Mouse (Mus musculus): ENCODE measurements around the gene Sycp2l. TPM values are rescaled to one million over a fixed set of nuclear protein-coding genes. Genes with fewer than 3 reads are reported as not detected.

Gene Sycp2l
- polyA plus RNA-seq, 1 experiment from 2014 or later, result 0.30 TPM

GRCm38 (mm10) chr13:41084521-41084920, 29.6 kb upstream of the Sycp2l start:
- DNase-seq (ENCODE audit: low spot score), result no peak
- Histone ChIP-seq H3K9ac (ENCODE audit: low read length) (no peak overlapping the region), H3K27me3 (replicated peaks; ENCODE audit: control insufficient read depth, insufficient read depth, low read length) (no peaks in the 10 kb centered on the region), H3K27ac (ENCODE audit: low read depth) (no peak overlapping the region), H3K4me2 (ENCODE audit: low read length) (no peak overlapping the region), H3K4me3 (ENCODE audit: low read depth, low read length) (no peak overlapping the region), H3K4me1 (replicated peaks; ENCODE audit: control insufficient read depth, insufficient read depth, low read length) (no peaks in the 10 kb centered on the region), H3K36me3 (ENCODE audit: control insufficient read depth, insufficient read depth, low read length) (no peaks in the 10 kb centered on the region), H3K9me3 (ENCODE audit: control insufficient read depth, low read length) (no peaks in the 10 kb centered on the region)
- ATAC-seq (replicated peaks; ENCODE audit: low FRiP score, low TSS enrichment, low read depth), result no peak
- WGBS, result 84% methylated on average over 3 of the region's 3 CpGs

- H3K4me1 ChIP-seq (replicated peaks; ENCODE audit: control insufficient read depth, insufficient read depth, low read length), result no peaks in the 10 kb centered on the region
- WGBS, result 23% methylated on average over 2 of the region's 2 CpGs
- H3K27ac ChIP-seq (ENCODE audit: low read depth), result no peak overlapping the region
- no peak overlapping the region for H3K9ac ChIP-seq (ENCODE audit: low read length)
- no peaks in the 10 kb centered on the region for H3K36me3 ChIP-seq (ENCODE audit: control insufficient read depth, insufficient read depth, low read length)
- no peak overlapping the region for H3K4me2 ChIP-seq (ENCODE audit: low read length)
- DNase-seq (ENCODE audit: low spot score), result no peak
- H3K9me3 ChIP-seq (ENCODE audit: control insufficient read depth, low read length), result no peaks in the 10 kb centered on the region
- no peaks in the 10 kb centered on the region for H3K27me3 ChIP-seq (replicated peaks; ENCODE audit: control insufficient read depth, insufficient read depth, low read length)
- H3K4me3 ChIP-seq (ENCODE audit: low read depth, low read length), result no peak overlapping the region
- no peak for ATAC-seq (replicated peaks; ENCODE audit: low FRiP score, low TSS enrichment, low read depth)
Observed at GRCm38 (mm10) chr13:41085140-41085539, 29.0 kb upstream of the Sycp2l start.

- H3K9me3 ChIP-seq (ENCODE audit: control insufficient read depth, low read length), result no peaks in the 10 kb centered on the region
- DNase-seq (ENCODE audit: low spot score) (no peak), ATAC-seq (replicated peaks; ENCODE audit: low FRiP score, low TSS enrichment, low read depth) (no peak)
- no peak overlapping the region for H3K9ac ChIP-seq (ENCODE audit: low read length)
- no peaks in the 10 kb centered on the region for H3K36me3 ChIP-seq (ENCODE audit: control insufficient read depth, insufficient read depth, low read length)
- no peaks in the 10 kb centered on the region for H3K27me3 ChIP-seq (replicated peaks; ENCODE audit: control insufficient read depth, insufficient read depth, low read length)
- no peak overlapping the region for H3K4me2 ChIP-seq (ENCODE audit: low read length)
- no peak overlapping the region for H3K4me3 ChIP-seq (ENCODE audit: low read depth, low read length)
- H3K4me1 ChIP-seq (replicated peaks; ENCODE audit: control insufficient read depth, insufficient read depth, low read length), result no peaks in the 10 kb centered on the region
- no peak overlapping the region for H3K27ac ChIP-seq (ENCODE audit: low read depth)
Observed at GRCm38 (mm10) chr13:41088746-41089145, 25.4 kb upstream of the Sycp2l start.

GRCm38 (mm10) chr13:41091271-41091670, 22.8 kb upstream of the Sycp2l start:
- DNase-seq (ENCODE audit: low spot score) (no peak), ATAC-seq (replicated peaks; ENCODE audit: low FRiP score, low TSS enrichment, low read depth) (no peak)
- Histone ChIP-seq H3K27me3 (replicated peaks; ENCODE audit: control insufficient read depth, insufficient read depth, low read length) (no peaks in the 10 kb centered on the region), H3K9ac (ENCODE audit: low read length) (no peak overlapping the region), H3K27ac (ENCODE audit: low read depth) (no peak overlapping the region), H3K4me2 (ENCODE audit: low read length) (no peak overlapping the region), H3K9me3 (ENCODE audit: control insufficient read depth, low read length) (no peaks in the 10 kb centered on the region), H3K36me3 (ENCODE audit: control insufficient read depth, insufficient read depth, low read length) (no peaks in the 10 kb centered on the region), H3K4me3 (ENCODE audit: low read depth, low read length) (no peak overlapping the region), H3K4me1 (replicated peaks; ENCODE audit: control insufficient read depth, insufficient read depth, low read length) (no peaks in the 10 kb centered on the region)
- 21% methylated on average over 10 of the region's 10 CpGs for WGBS

GRCm38 (mm10) chr13:41094160-41094559, 19.9 kb upstream of the Sycp2l start:
- no peak overlapping the region for H3K27ac ChIP-seq (ENCODE audit: low read depth)
- no peaks in the 10 kb centered on the region for H3K9me3 ChIP-seq (ENCODE audit: control insufficient read depth, low read length)
- H3K36me3 ChIP-seq (ENCODE audit: control insufficient read depth, insufficient read depth, low read length), result no peaks in the 10 kb centered on the region
- H3K9ac ChIP-seq (ENCODE audit: low read length), result no peak overlapping the region
- DNase-seq (ENCODE audit: low spot score) (no peak), ATAC-seq (replicated peaks; ENCODE audit: low FRiP score, low TSS enrichment, low read depth) (no peak)
- no peak overlapping the region for H3K4me2 ChIP-seq (ENCODE audit: low read length)
- H3K4me3 ChIP-seq (ENCODE audit: low read depth, low read length), result no peak overlapping the region
- WGBS, result 84% methylated on average over 10 of the region's 10 CpGs
- no peaks in the 10 kb centered on the region for H3K27me3 ChIP-seq (replicated peaks; ENCODE audit: control insufficient read depth, insufficient read depth, low read length)
- no peaks in the 10 kb centered on the region for H3K4me1 ChIP-seq (replicated peaks; ENCODE audit: control insufficient read depth, insufficient read depth, low read length)

GRCm38 (mm10) chr13:41097324-41098058, 16.6 kb upstream of the Sycp2l start:
- no peak for DNase-seq (ENCODE audit: low spot score)
- Histone ChIP-seq H3K4me2 (ENCODE audit: low read length) (no peak overlapping the region), H3K4me1 (replicated peaks; ENCODE audit: control insufficient read depth, insufficient read depth, low read length) (no peaks in the 10 kb centered on the region), H3K4me3 (ENCODE audit: low read depth, low read length) (no peak overlapping the region), H3K27me3 (replicated peaks; ENCODE audit: control insufficient read depth, insufficient read depth, low read length) (no peaks in the 10 kb centered on the region), H3K36me3 (ENCODE audit: control insufficient read depth, insufficient read depth, low read length) (no peaks in the 10 kb centered on the region), H3K27ac (ENCODE audit: low read depth) (no peak overlapping the region), H3K9ac (ENCODE audit: low read length) (no peak overlapping the region), H3K9me3 (ENCODE audit: control insufficient read depth, low read length) (no peaks in the 10 kb centered on the region)
- ATAC-seq (replicated peaks; ENCODE audit: low FRiP score, low TSS enrichment, low read depth), result no peak
- 53% methylated on average over 16 of the region's 16 CpGs for WGBS

- no peak overlapping the region for H3K9ac ChIP-seq (ENCODE audit: low read length)
- H3K36me3 ChIP-seq (ENCODE audit: control insufficient read depth, insufficient read depth, low read length), result no peaks in the 10 kb centered on the region
- ATAC-seq (replicated peaks; ENCODE audit: low FRiP score, low TSS enrichment, low read depth) (no peak), DNase-seq (ENCODE audit: low spot score) (no peak)
- 88% methylated on average over 15 of the region's 15 CpGs for WGBS
- H3K9me3 ChIP-seq (ENCODE audit: control insufficient read depth, low read length), result no peaks in the 10 kb centered on the region
- no peak overlapping the region for H3K4me2 ChIP-seq (ENCODE audit: low read length)
- H3K4me3 ChIP-seq (ENCODE audit: low read depth, low read length), result no peak overlapping the region
- H3K4me1 ChIP-seq (replicated peaks; ENCODE audit: control insufficient read depth, insufficient read depth, low read length), result no peaks in the 10 kb centered on the region
- H3K27ac ChIP-seq (ENCODE audit: low read depth), result no peak overlapping the region
- H3K27me3 ChIP-seq (replicated peaks; ENCODE audit: control insufficient read depth, insufficient read depth, low read length), result no peaks in the 10 kb centered on the region
Observed at GRCm38 (mm10) chr13:41098325-41098724, 15.8 kb upstream of the Sycp2l start.

GRCm38 (mm10) chr13:41100031-41100430, 14.1 kb upstream of the Sycp2l start:
- DNase-seq (ENCODE audit: low spot score) (no peak), ATAC-seq (replicated peaks; ENCODE audit: low FRiP score, low TSS enrichment, low read depth) (no peak)
- Histone ChIP-seq H3K27me3 (replicated peaks; ENCODE audit: control insufficient read depth, insufficient read depth, low read length) (no peaks in the 10 kb centered on the region), H3K9me3 (ENCODE audit: control insufficient read depth, low read length) (no peaks in the 10 kb centered on the region), H3K27ac (ENCODE audit: low read depth) (no peak overlapping the region), H3K4me1 (replicated peaks; ENCODE audit: control insufficient read depth, insufficient read depth, low read length) (no peaks in the 10 kb centered on the region), H3K9ac (ENCODE audit: low read length) (no peak overlapping the region), H3K4me3 (ENCODE audit: low read depth, low read length) (no peak overlapping the region), H3K36me3 (ENCODE audit: control insufficient read depth, insufficient read depth, low read length) (no peaks in the 10 kb centered on the region), H3K4me2 (ENCODE audit: low read length) (no peak overlapping the region)
- 95% methylated on average over 2 of the region's 2 CpGs for WGBS

GRCm38 (mm10) chr13:41103841-41104525, 10.1 kb upstream of the Sycp2l start:
- no peak overlapping the region for H3K4me2 ChIP-seq (ENCODE audit: low read length)
- no peaks in the 10 kb centered on the region for H3K9me3 ChIP-seq (ENCODE audit: control insufficient read depth, low read length)
- H3K27ac ChIP-seq (ENCODE audit: low read depth), result no peak overlapping the region
- H3K27me3 ChIP-seq (replicated peaks; ENCODE audit: control insufficient read depth, insufficient read depth, low read length), result no peaks in the 10 kb centered on the region
- DNase-seq (ENCODE audit: low spot score), result no peak
- WGBS, result 68% methylated on average over 12 of the region's 12 CpGs
- no peak overlapping the region for H3K9ac ChIP-seq (ENCODE audit: low read length)
- H3K4me3 ChIP-seq (ENCODE audit: low read depth, low read length), result no peak overlapping the region
- H3K36me3 ChIP-seq (ENCODE audit: control insufficient read depth, insufficient read depth, low read length), result no peaks in the 10 kb centered on the region
- no peak for ATAC-seq (replicated peaks; ENCODE audit: low FRiP score, low TSS enrichment, low read depth)
- no peaks in the 10 kb centered on the region for H3K4me1 ChIP-seq (replicated peaks; ENCODE audit: control insufficient read depth, insufficient read depth, low read length)

Measured in intestine, embryonic 14.5 days (tissue).